Mouse (Mus musculus) testis, adult 2 months (tissue): ENCODE measurements around the gene Olfr418.

Experiments
- CTCF ChIP-seq: fragments of 200-500 bp; IDR thresholded peaks from 2 replicates; pipeline ENCODE4 v1.5.1; 2012; ENCODE audit warnings: low read depth, mild to moderate bottlenecking, inconsistent platforms, low read length, moderate library complexity; ENCODE audit not compliant: control insufficient read depth, insufficient read depth, insufficient replicate concordance
- POLR2A ChIP-seq: fragments of 200-500 bp; IDR thresholded peaks from 2 replicates; pipeline ENCODE4 v1.6.1; 2012; ENCODE audit warnings: low read depth, mild to moderate bottlenecking, inconsistent platforms, low read length, moderate library complexity; ENCODE audit not compliant: control insufficient read depth

GRCm38 (mm10) chr1:173322249-173322627, 56.4 kb downstream of the Olfr418 start:
- TF ChIP-seq CTCF (no peak), POLR2A (no peak)
